Mouse (Mus musculus): Measurements from ENCODE around the gene Eid2b. TPM values are rescaled to one million over a fixed set of nuclear protein-coding genes. Genes with fewer than 3 reads are reported as not detected.

Eid2b gene
- total RNA-seq, 4 experiments from 2014 or later, result 29.9 to 39.5 (median 31.7) TPM

- DNase-seq (ENCODE audit: low spot score in 2 of 2), result peak in 1 of 2 experiments; percentile 39
Observed at GRCm38 (mm10) chr7:28298837-28299625, 21.5 kb downstream of the Eid2b start.

GRCm38 (mm10) chr7:28301616-28302433 lies 24.3 kb downstream of the Eid2b start, which contains the start of gene Dll3:
Gene Dll3, minus strand, starts transcription at chr7:28302238.
- DNase-seq (ENCODE audit: low spot score in 2 of 2), result peak in 1 of 2 experiments; percentile 21

GRCm38 (mm10) chr7:28305641-28306040 lies 28.1 kb downstream of the Eid2b start:
- DNase-seq (ENCODE audit: low spot score in 2 of 2), result no peak

DNA sequence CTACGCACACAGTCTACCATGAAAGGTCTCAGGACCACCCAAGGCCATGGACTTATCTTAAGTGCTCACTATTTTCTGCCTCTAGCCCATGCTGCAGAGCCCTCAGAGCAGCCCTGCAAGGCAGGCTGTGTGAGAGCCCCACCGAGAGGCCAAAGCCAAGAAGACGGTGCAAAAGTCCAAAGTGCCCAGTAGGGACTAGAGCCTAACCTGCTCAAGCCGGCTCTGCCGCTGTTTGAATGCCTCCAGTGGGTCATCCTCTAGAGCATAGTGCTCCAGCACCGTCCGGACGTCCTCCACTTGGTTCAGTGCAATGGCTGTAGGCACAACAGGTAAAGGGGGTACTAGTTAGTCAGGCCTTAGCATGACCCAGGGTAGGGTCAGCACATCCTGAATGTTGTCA lies 28.7 kb downstream of the Eid2b start:
- no peak for DNase-seq (ENCODE audit: low spot score in 2 of 2)

DNA sequence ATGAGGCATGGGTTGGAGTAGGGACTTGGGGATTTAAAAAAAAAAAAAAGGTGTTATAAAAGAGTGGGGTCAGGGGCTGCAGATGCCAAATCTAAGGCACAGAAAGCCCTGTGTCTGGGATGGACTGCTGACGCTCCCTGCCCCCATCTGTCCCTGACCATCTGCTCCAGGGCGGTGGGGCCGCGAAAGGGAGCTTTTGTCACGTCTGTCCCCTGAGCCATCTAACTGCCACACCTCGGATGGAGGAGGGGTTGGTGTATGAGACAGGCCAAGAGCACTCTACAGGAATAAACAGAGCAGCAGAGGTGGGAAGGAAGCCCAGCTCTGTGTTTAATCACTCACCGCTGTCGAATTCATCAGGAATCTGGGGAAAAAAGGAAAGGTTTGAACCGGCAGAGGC lies 32.2 kb downstream of the Eid2b start:
- no peak for DNase-seq (ENCODE audit: low spot score in 2 of 2)

GRCm38 (mm10) chr7:28311151-28311925 lies 33.8 kb downstream of the Eid2b start:
- DNase-seq (ENCODE audit: low spot score in 2 of 2), result peak in 1 of 2 experiments; percentile 23

DNA sequence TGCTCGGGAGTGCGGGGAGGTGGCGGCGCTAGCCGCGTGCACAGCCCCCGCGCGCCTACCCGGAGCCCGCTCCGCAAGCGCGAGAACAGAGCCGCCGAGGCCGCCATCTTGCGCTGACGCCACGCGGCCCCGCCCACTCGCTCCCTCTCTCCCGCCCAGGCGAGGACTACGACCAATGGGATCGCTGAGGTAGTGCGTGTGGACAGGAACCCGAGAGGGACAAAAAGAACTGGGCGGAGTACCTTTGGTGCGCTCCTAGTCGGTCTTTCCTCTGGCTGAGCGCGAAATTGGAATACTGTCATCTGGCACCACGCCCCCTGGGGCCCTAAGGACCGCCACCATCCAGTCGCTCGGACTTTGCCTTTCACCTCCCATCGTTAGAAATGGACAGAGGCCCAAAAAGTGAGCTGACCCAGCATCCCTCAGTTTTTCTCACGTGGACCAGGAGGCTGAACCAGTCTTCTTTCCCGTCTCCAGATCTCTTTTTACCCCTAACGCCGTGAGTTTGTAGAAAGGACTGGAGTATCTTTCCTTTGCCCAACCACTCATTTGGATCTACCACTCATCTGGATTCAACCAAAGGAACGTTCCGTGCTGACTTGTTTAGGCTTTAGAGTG lies 34.5 kb downstream of the Eid2b start, which contains the start of gene Timm50:
Timm50 (minus strand) TSS at position 147 of the 618 bp plus-strand sequence.
- DNase-seq (ENCODE audit: low spot score in 2 of 2), result peak; percentile 97 to 98

GRCm38 (mm10) chr7:28318036-28318435 lies 40.5 kb downstream of the Eid2b start:
- no peak for DNase-seq (ENCODE audit: low spot score in 2 of 2)

DNA sequence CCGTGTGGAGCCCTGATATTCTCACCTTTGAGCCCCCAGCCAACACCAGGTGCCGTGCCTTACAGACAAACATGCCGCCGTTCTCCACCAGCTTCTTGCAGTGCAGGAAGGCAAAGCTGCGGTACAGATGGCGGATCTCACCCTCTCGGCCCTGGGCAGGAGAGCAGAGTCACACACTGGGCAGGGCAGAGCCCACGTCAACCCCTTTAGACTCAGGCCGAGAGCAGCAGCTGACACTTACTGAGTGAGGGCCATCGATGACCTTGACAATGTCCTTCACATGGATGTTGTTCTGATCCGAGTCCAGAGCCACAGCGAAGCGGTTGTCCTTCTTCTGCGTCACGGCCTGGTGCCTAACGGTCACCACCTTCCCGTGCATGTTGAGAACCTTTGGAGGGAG lies 41.2 kb downstream of the Eid2b start:
- no peak for DNase-seq (ENCODE audit: low spot score in 2 of 2)

- DNase-seq (ENCODE audit: low spot score in 2 of 2), result no peak
Observed at GRCm38 (mm10) chr7:28321974-28322720, 44.6 kb downstream of the Eid2b start.

- no peak for DNase-seq (ENCODE audit: low spot score in 2 of 2)
Observed at GRCm38 (mm10) chr7:28325293-28325692, 47.8 kb downstream of the Eid2b start.

DNA sequence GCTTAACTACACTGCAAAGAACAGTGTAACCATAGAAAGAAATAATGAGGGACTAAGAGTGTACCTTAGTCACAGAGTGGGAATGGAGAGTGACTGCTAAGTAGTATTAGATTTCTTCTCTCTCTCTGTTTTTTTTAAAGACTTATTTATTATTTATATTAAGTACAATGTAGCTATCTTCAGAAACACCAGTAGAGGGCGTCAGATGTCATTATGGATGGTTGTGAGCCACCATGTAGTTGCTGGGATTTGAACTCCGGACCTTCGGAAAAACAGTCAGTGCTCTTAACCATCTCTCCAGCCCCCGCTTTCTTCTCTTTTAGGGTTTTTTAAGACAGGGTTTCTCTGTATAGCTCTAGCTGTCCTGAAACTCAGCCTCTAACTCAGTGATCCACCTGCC lies 48.9 kb downstream of the Eid2b start:
- DNase-seq (ENCODE audit: low spot score in 2 of 2), result no peak

GRCm38 (mm10) chr7:28328260-28328659 lies 50.7 kb downstream of the Eid2b start:
- DNase-seq (ENCODE audit: low spot score in 2 of 2), result no peak

Other genes with a start within 250 kb of the Eid2b start
- gene Psmc4, start 227.6 kb upstream of the Eid2b start, total RNA-seq (2022), result 100 to 1,000 TPM; 130 to 135 (median 134) TPM
- gene Fcgbp, start 206.5 kb upstream of the Eid2b start, total RNA-seq (2022), result 1 to 10 TPM; 1.3 to 1.8 (median 1.7) TPM
- gene 9530053A07Rik, start 148.3 kb upstream of the Eid2b start, total RNA-seq (2022), result not detected
- gene Fbl, start 108.0 kb upstream of the Eid2b start, total RNA-seq (2022), result 10 to 100 TPM; 44.6 to 56.7 (median 54.5) TPM
- gene Dyrk1b, start 98.3 kb upstream of the Eid2b start, total RNA-seq (2022), result 10 to 100 TPM; 39.6 to 52.5 (median 46.4) TPM
- 10 to 100 TPM; 48.7 to 58.6 (median 56.9) TPM for gene Eid2, start 9.9 kb upstream of the Eid2b start, total RNA-seq (2022)
- under 1 TPM in 2 of 4 experiments, not detected in 2; 0.70 to 0.98 TPM for gene Selenov, start 13.4 kb downstream of the Eid2b start, total RNA-seq (2022)
- 1 to 10 TPM; 1.1 to 2.2 (median 1.7) TPM for gene Dll3, start 24.5 kb downstream of the Eid2b start, total RNA-seq (2022)
- gene Timm50, start 34.3 kb downstream of the Eid2b start, total RNA-seq (2022), result 10 to 100 TPM; 41.2 to 54.2 (median 46.0) TPM
- gene Supt5, start 61.0 kb downstream of the Eid2b start, total RNA-seq (2022), result 100 to 1,000 TPM; 119 to 125 (median 122) TPM
- gene Rps16, start 72.9 kb downstream of the Eid2b start, total RNA-seq (2022), result 100 to 1,000 TPM; 531 to 646 (median 582) TPM
- 1 to 10 TPM; 5.8 to 7.8 (median 6.5) TPM for gene Plekhg2, start 94.9 kb downstream of the Eid2b start, total RNA-seq (2022)
- gene Zfp36, start 102.5 kb downstream of the Eid2b start, total RNA-seq (2022), result 1 to 10 TPM; 1.8 to 7.9 (median 5.0) TPM
- gene Med29, start 115.0 kb downstream of the Eid2b start, total RNA-seq (2022), result 10 to 100 TPM; 16.0 to 20.2 (median 17.1) TPM
- gene Paf1, start 115.2 kb downstream of the Eid2b start, total RNA-seq (2022), result 10 to 100 TPM; 72.9 to 77.5 (median 75.4) TPM
- 1 to 10 TPM; 1.6 to 5.2 (median 3.2) TPM for gene Gmfg, start 159.7 kb downstream of the Eid2b start, total RNA-seq (2022)
- 10 to 100 TPM; 68.2 to 77.3 (median 71.5) TPM for gene Lrfn1, start 174.2 kb downstream of the Eid2b start, total RNA-seq (2022)
- gene Ifnl2, start 232.7 kb downstream of the Eid2b start, total RNA-seq (2022), result not detected
- gene Ifnl3, start 245.1 kb downstream of the Eid2b start, total RNA-seq (2022), result not detected